Mouse (Mus musculus) thymus, adult 2 months (tissue): ENCODE results near the gene Hist1h1b. TPM values are rescaled to one million over a fixed set of nuclear protein-coding genes. Genes with fewer than 3 reads are reported as not detected.
"Not testable (repeated sequence)": the region's sequence is repeated elsewhere in the genome, so short reads cannot be mapped to it uniquely, and the experiment has no call there.

Source experiments
- DNase-seq: peaks from one replicate; pipeline ENCODE4 v3.0.0; 2021
- H3K27ac ChIP-seq: fragments of 200-500 bp; 2 replicates; pipeline ENCODE4 v1.5.1; 2012; ENCODE audit warnings: low read length, control low read depth; ENCODE audit not compliant: control insufficient read depth, insufficient read depth
- H3K27me3 ChIP-seq: fragments of 200-500 bp; 2 replicates; pipeline ENCODE4 v1.6.1; 2012; ENCODE audit warnings: mild to moderate bottlenecking, low read length, moderate library complexity, mixed read lengths; ENCODE audit not compliant: control insufficient read depth, insufficient read depth
- H3K36me3 ChIP-seq: fragments of 200-500 bp; 2 replicates; pipeline ENCODE4 v1.6.1; 2012; ENCODE audit warnings: mild to moderate bottlenecking, low read length, moderate library complexity; ENCODE audit not compliant: control insufficient read depth, insufficient read depth
- H3K4me1 ChIP-seq: fragments of 200-500 bp; replicated peaks from 2 replicates; pipeline ENCODE4 v1.6.1; 2012; ENCODE audit warnings: low read length; ENCODE audit not compliant: control insufficient read depth, insufficient read depth
- H3K4me3 ChIP-seq: fragments of 200-500 bp; 2 replicates; pipeline ENCODE4 v1.5.1; 2012; ENCODE audit warnings: mild to moderate bottlenecking, low read length, control low read depth, moderate library complexity; ENCODE audit not compliant: control insufficient read depth, insufficient read depth
- CTCF ChIP-seq: fragments of 200-500 bp; IDR thresholded peaks from 2 replicates; pipeline ENCODE4 v1.5.1; 2012; ENCODE audit warnings: mild to moderate bottlenecking, control low read depth, low read length, moderate library complexity, borderline replicate concordance; ENCODE audit not compliant: control insufficient read depth, poor library complexity, insufficient read depth; ENCODE audit errors: extremely low read depth
- POLR2A ChIP-seq: fragments of 200-500 bp; IDR thresholded peaks from 2 replicates; pipeline ENCODE4 v1.6.1; 2012; ENCODE audit warnings: mild to moderate bottlenecking, low read length, control low read depth, moderate library complexity; ENCODE audit not compliant: control insufficient read depth, poor library complexity, insufficient read depth; ENCODE audit errors: extremely low read depth
- WGBS: fragments of 180-500 bp; shearing (Covaris S2); methylation state at CpG from one replicate; pipeline ENCODE4 v1.1.7; 2018; 5-methylcytosine and 5-hydroxymethylcytosine counted together
- polyA plus RNA-seq: library from polyadenylated mRNA; depleted of rRNA; stranded (reverse); fragments of >200 nt; gene quantifications from 2 replicates; pipeline ENCODE4 v1.2.3, GENCODE M21; 2012

Hist1h1b gene
- polyA plus RNA-seq, 1 experiment = 22.4 TPM

DNA sequence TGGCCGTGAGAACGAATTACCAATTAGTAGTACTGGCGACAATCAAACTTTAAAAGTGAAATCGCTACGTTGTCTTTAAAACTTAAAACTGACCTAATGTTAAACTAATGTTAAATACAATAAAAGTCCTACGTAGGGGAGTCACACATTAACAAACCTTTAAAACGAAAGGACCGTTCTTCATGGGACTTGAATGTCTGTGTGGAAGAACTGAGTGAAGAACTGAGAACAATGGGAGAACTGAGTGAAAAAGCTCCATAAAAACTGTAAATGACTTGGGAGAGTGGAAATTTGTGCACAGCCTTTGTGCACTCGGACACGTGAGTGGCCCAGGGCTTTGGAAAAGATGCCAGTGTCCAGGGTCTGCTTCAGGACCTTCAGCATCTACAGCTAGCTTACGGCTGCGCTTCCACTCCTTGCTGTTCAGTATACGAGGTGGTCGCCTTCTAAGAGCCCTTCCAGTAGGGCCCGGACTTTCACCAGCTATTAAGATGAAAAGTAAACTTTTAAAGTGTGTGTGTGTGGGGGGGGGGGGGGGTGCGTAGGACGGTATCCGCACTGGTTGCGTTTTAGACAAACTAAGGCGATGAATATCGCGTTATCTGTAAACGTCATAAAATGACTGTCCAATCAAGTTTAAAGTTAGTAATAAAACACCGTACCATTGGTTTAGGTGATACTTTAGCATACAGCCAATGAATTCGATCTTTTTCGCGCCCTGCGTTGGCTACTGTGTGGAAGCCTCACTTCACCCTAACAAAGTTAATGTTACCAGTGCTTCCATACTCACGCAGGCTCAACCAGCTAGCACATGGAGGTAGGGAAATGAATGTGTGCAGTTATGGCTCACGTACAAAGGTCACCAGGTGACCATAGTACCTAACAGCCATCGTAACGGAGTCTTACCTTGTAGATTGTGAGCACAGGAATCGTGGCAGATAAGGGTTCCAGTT is 1.3 kb downstream of the Hist1h1b start:
- TF ChIP-seq CTCF = no peak
- H3K4me1 ChIP-seq = peaks cover 12% of the 10 kb centered on the region

DNA sequence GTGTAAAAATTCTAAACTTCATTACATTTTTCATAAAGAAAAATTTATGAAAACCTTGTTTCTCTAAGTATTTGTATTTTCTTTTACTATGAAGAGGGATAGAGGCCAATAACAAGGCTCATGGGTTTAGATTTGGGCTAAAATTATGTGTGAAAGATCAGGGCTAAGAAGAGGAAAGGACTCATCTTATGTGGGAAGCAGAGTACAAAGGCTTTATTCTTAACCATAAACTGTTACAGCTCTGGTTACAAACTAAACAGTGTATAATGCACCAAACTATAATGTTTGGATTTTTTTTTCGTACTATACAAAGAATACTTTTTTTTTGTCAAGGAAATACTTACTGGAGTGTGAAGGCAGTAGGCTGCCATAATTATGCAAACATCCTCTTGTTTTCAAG is 24.7 kb downstream of the Hist1h1b start:
- Histone ChIP-seq H3K27me3 (no peaks in the 10 kb centered on the region), H3K4me1 (peaks cover 3% of the 10 kb centered on the region; the same call in 1 of the 2 replicates), H3K27ac (no peak overlapping the region), H3K36me3 (no peaks in the 10 kb centered on the region), H3K4me3 (no peak overlapping the region)
- no peak for DNase-seq
- WGBS = 70% methylated on average over 1 of the region's 1 CpGs
- TF ChIP-seq CTCF = no peak

More for the DNA sequence above, 1.3 kb downstream of the Hist1h1b start:
- 2% methylated on average over 33 of the region's 33 CpGs for WGBS
- Histone ChIP-seq H3K27me3 (no peaks in the 10 kb centered on the region), H3K4me3 (peak overlapping the region; percentile 77), H3K36me3 (no peaks in the 10 kb centered on the region), H3K27ac (peak overlapping the region; percentile 93)
- DNase-seq = peak; percentile 73

DNA sequence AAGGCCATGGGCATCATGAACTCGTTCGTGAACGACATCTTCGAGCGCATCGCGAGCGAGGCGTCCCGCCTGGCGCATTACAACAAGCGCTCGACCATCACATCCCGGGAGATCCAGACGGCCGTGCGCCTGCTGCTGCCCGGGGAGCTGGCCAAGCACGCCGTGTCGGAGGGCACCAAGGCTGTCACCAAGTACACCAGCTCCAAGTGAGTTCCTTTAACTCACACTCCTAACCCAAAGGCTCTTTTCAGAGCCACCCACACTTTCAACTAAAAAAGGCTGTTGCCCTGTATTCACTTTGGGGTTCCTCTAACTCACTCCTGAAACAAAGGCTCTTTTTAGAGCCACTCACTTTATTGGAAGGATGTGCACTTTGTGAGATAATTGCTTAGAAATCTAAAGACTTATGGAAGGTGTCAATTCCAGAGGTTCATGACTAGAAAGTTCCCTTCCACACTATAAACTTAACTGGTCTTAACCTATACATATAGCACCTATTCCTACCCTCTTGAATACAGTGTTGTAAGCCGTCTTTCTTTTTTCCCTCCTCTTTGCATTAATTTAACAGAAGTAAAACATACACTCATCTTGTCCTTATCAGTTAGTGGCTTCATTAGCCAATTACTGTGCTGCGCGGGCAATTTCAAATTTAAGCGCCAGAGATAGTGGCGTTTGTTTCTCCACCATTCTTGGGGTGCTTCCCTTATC is 26.0 kb downstream of the Hist1h1b start:
- H3K4me3 ChIP-seq = peak overlapping the region; percentile 49
- peak overlapping the region; percentile 90 for H3K27ac ChIP-seq
- H3K27me3 ChIP-seq, H3K36me3 ChIP-seq, H3K4me1 ChIP-seq: not testable (repeated sequence)
- under 1% methylated on average over 25 of the region's 26 CpGs for WGBS
- DNase-seq = peak; percentile 42

DNA sequence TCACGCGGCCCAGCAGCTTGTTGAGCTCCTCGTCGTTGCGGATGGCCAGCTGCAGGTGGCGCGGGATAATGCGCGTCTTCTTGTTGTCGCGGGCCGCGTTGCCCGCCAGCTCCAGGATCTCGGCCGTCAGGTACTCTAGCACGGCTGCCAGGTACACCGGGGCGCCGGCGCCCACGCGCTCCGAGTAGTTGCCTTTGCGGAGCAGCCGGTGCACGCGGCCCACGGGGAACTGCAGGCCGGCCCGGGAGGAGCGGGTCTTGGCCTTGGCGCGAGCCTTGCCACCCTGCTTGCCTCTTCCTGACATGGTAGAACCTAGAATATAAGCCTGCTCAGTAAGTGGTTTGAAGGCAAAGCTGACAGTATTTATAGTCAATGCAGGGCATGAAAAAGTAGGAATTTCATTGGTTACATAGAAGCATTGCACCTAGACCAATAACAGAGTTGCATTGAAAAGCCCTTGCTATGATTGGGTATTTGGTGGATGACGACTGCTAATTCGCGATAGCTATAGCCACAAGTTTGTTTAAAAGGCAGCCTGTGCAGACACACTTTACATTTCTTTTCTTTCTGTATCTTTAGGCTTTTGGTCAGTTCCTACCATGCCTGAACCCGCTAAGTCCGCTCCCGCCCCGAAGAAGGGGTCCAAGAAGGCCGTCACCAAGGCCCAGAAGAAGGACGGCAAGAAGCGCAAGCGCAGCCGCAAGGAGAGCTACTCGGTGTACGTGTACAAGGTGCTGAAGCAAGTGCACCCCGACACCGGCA is 26.7 kb downstream of the Hist1h1b start, which contains the start of the genes Hist1h2ak and Hist1h2bn:
Hist1h2ak (minus strand) TSS at position 304 of the 762 bp plus-strand sequence.
Hist1h2bn (plus strand) TSS at position 600 of the 762 bp plus-strand sequence.
- H3K4me1 ChIP-seq, H3K27me3 ChIP-seq, H3K36me3 ChIP-seq: not testable (repeated sequence)
- TF ChIP-seq POLR2A = peak; percentile 68; the same call in 1 of the 2 replicates
- under 1% methylated on average over 50 of the region's 50 CpGs for WGBS
- peak within 1 kb of the TSS; percentile 69 for H3K4me3 ChIP-seq
- DNase-seq = peak; percentile 78
- H3K27ac ChIP-seq = peak within 1 kb of the TSS; percentile 94

DNA sequence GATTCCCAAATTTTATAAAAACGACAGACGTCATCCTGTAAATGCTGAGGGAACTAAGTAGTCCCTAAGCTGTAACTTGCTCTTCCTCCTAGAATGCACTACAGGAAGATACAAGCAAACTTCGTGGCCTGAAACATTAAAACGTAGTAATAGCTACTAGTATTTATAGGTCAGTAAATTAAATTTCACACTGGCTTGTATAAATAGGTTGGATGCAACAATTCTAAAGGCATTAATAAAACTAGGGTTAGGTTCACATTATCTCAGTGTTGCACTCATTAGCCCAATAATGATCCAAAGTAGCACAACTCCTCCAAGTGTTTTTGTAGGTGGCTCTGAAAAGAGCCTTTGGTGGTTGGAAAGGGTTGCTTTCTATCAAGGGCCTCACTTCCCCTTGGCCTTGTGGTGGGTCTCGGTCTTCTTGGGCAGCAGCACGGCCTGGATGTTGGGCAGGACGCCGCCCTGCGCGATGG is 27.3 kb downstream of the Hist1h1b start:
- H3K36me3 ChIP-seq = no peaks in the 10 kb centered on the region
- peak overlapping the region; percentile 69 for H3K4me3 ChIP-seq
- peaks cover 5% of the 10 kb centered on the region; the same call in 1 of the 2 replicates for H3K4me1 ChIP-seq
- DNase-seq = no peak
- WGBS = 4% methylated on average over 10 of the region's 10 CpGs
- no peak for TF ChIP-seq CTCF
- TF ChIP-seq POLR2A = no peak
- H3K27me3 ChIP-seq = no peaks in the 10 kb centered on the region
- H3K27ac ChIP-seq = peak overlapping the region; percentile 94

DNA sequence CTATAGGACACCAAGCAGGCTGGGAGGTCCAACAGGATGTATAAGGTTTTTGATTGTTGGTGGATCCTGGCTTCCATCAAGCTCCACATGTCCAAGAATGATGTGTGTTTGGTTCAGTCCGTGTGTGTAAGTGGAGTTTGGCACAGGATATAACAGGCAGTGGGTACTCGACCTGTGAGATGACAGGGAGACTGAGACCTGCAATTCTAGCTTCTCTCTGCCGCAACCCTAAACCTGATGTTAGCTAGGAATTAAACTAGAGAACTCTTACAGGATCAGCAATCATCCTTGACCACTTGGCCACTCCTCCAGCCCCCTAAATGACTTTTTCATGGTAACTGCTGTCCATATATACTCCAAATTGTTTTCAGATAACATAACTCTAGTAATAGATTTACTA is 28.1 kb downstream of the Hist1h1b start:
- no peak for TF ChIP-seq POLR2A
- no peak for TF ChIP-seq CTCF
- H3K27me3 ChIP-seq = no peaks in the 10 kb centered on the region
- DNase-seq = no peak
- H3K27ac ChIP-seq = peak overlapping the region; percentile 7; the same call in 1 of the 2 replicates
- WGBS = 54% methylated on average over 3 of the region's 3 CpGs
- H3K4me3 ChIP-seq = no peak overlapping the region
- peaks cover 7% of the 10 kb centered on the region for H3K4me1 ChIP-seq
- H3K36me3 ChIP-seq = no peaks in the 10 kb centered on the region
